Comparison of ENCODE assay signal across 8 mouse cellular contexts in the genomic region with DNA sequence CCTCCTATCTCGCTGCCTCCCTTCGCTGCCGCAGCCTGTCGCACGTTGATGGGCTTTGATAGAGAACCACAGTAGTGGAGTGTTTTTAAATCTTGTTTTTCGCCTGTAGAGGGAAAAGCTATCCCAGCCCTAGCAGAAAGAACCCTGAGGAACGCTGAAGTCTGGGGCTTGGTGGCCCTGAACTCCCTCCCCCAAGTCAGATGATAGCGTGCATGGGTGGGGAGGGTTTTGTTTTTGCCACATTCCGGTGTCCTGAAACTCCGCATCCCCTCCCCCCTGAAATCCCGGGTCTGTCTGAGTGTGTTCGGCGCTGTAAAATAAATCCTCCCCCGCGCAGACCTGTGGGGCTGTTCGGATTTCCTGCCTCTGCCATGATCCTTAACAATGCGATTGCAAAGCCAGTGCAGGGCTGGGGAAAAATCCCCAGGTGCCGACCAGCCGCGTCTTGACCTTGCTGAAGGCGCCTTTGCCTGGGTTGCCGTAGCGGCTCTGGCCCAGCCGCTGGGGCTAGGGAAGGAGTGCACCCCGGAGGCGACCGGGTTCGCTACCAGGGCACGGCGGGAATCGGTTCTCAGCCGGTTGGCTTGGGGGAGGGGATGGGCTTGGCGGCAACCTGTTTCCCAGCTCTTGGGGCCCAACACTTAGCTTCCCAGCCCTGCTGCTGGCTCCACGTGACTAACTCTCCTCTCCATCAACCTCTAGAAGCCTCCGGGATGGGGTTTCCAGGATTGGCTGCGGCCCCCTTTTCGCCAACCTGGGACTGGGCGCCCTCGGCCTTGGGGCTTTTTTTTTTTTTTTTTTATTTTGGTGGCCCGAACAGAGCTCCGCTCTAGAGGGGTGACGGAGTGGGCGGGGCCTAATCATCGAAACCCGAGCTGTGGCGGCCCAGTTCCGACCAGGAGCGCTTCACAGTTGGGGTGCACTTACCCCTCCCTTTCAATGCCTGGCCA. TPM values are rescaled to one million over a fixed set of nuclear protein-coding genes. Genes with fewer than 3 reads are reported as not detected.
A peak's percentile ranks its signal among the peaks of the same experiment; 100 is the strongest.
DNase-seq lines count a peak whose midpoint lies in the region; ATAC-seq and TF ChIP-seq lines count a peak whose summit lies in the region.

No protein-coding gene starts in this region.

- no peak for TF ChIP-seq CTCF in heart, postnatal 0 days (IDR thresholded peaks at IDR 0.05; ENCODE audit: low read depth)
- no peak for TF ChIP-seq CTCF in liver, embryonic 14.5 days (IDR thresholded peaks at IDR 0.05; ENCODE audit: low read depth)

- H3K4me3 ChIP-seq in embryonic facial prominence, embryonic 11.5 days (ENCODE audit: low read depth, low read length), result peak overlapping the region; percentile 61
- H3K4me3 ChIP-seq in heart, postnatal 0 days (ENCODE audit: low read depth, low read length), result peak overlapping the region; percentile 52
- peak overlapping the region; percentile 24 to 32 for H3K4me3 ChIP-seq in liver, embryonic 14.5 days (ENCODE audit: insufficient read depth in 1 of 2, low read depth in 2 of 2, low read length in 2 of 2)
- H3K4me3 ChIP-seq in neural tube, embryonic 12.5 days, result peak overlapping the region; percentile 67

- H3K27ac ChIP-seq in embryonic facial prominence, embryonic 11.5 days (replicated peaks; ENCODE audit: low read depth, low read length), result peak overlapping the region; percentile 87
- H3K27ac ChIP-seq in heart, postnatal 0 days (ENCODE audit: low read depth), result no peak overlapping the region
- H3K27ac ChIP-seq in liver, embryonic 14.5 days, result no peak overlapping the region
- H3K27ac ChIP-seq in neural tube, embryonic 12.5 days, result 0 out of 2 replicates have a peak overlapping the region, but pooled peaks have one; percentile 37

- ATAC-seq in embryonic facial prominence, embryonic 11.5 days (replicated peaks; ENCODE audit: insufficient number of reproducible peaks, low FRiP score, low TSS enrichment, low read depth), result peak; percentile 45
- peak; percentile 32; the same call in 1 of the 2 replicates for ATAC-seq in heart, postnatal 0 days (ENCODE audit: insufficient read depth, low read depth)
- ATAC-seq in liver, embryonic 14.5 days (ENCODE audit: insufficient read depth), result no peak
- ATAC-seq in neural tube, embryonic 12.5 days (ENCODE audit: low FRiP score, low read depth), result peak; percentile 17; the same call in 1 of the 2 replicates

- H3K36me3 ChIP-seq in embryonic facial prominence, embryonic 11.5 days (replicated peaks; ENCODE audit: control insufficient read depth, insufficient read depth, low read depth, low read length), result no peaks in the 10 kb centered on the region
- H3K36me3 ChIP-seq in heart, postnatal 0 days (replicated peaks; ENCODE audit: control insufficient read depth, insufficient read depth, low read length), result no peaks in the 10 kb centered on the region
- no peaks in the 10 kb centered on the region for H3K36me3 ChIP-seq in liver, embryonic 14.5 days (replicated peaks; ENCODE audit: control insufficient read depth, insufficient read depth, low read depth)
- H3K36me3 ChIP-seq in neural tube, embryonic 12.5 days, result no peaks in the 10 kb centered on the region

- no peaks in the 10 kb centered on the region for H3K27me3 ChIP-seq in embryonic facial prominence, embryonic 11.5 days (ENCODE audit: control insufficient read depth, insufficient read depth, low read length)
- H3K27me3 ChIP-seq in heart, postnatal 0 days (ENCODE audit: control insufficient read depth, insufficient read depth, low read length), result peaks cover 55% of the 10 kb centered on the region
- peaks cover 64% of the 10 kb centered on the region for H3K27me3 ChIP-seq in liver, embryonic 14.5 days (ENCODE audit: control insufficient read depth, insufficient read depth, low read length)
- 0 out of 2 replicates have a peak, but pooled peaks cover 15% of the 10 kb centered on the region for H3K27me3 ChIP-seq in neural tube, embryonic 12.5 days (replicated peaks)

- no peak for TF ChIP-seq EP300 in heart, postnatal 0 days (IDR thresholded peaks at IDR 0.05; ENCODE audit: low read depth)
- no peak for TF ChIP-seq EP300 in liver, embryonic 14.5 days (IDR thresholded peaks at IDR 0.05; ENCODE audit: low read depth)

- WGBS in embryonic facial prominence, embryonic 11.5 days, result 0% methylated on average over 48 of the region's 48 CpGs
- under 1% methylated on average over 47 of the region's 48 CpGs for WGBS in heart, postnatal 0 days
- WGBS in liver, embryonic 14.5 days (ENCODE audit: insufficient replicate concordance), result 1% methylated on average over 48 of the region's 48 CpGs
- under 1% methylated on average over 48 of the region's 48 CpGs for WGBS in neural tube, embryonic 12.5 days

- DNase-seq in lung, adult 18-20 months, result peak; percentile 43 to 47
- DNase-seq in lung, postnatal 25 days (ENCODE audit: low spot score), result no peak
- DNase-seq in embryonic facial prominence, embryonic 11.5 days (ENCODE audit: low spot score), result peak; percentile 79
- no peak for DNase-seq in heart, postnatal 0 days (ENCODE audit: low spot score)
- peak; percentile 57 to 71 for DNase-seq in kidney, postnatal 25 days
- DNase-seq in liver, embryonic 14.5 days (ENCODE audit: low read depth in 3 of 3, low spot score in 3 of 3), result no peak
- peak; percentile 43 for DNase-seq in urinary bladder, postnatal 14 days (ENCODE audit: low spot score)

- no peaks in the 10 kb centered on the region for H3K4me1 ChIP-seq in embryonic facial prominence, embryonic 11.5 days (ENCODE audit: control insufficient read depth, insufficient read depth, low read length)
- peaks cover 19% of the 10 kb centered on the region for H3K4me1 ChIP-seq in heart, postnatal 0 days (ENCODE audit: control insufficient read depth, insufficient read depth)
- H3K4me1 ChIP-seq in liver, embryonic 14.5 days (replicated peaks; ENCODE audit: control insufficient read depth in 2 of 2, insufficient read depth in 2 of 2, low read length in 1 of 2), result no peaks in the 10 kb centered on the region
- peaks cover 32% of the 10 kb centered on the region for H3K4me1 ChIP-seq in neural tube, embryonic 12.5 days

- H3K9me3 ChIP-seq in embryonic facial prominence, embryonic 11.5 days (replicated peaks; ENCODE audit: control insufficient read depth, low read length), result no peaks in the 10 kb centered on the region
- no peaks in the 10 kb centered on the region for H3K9me3 ChIP-seq in heart, postnatal 0 days (replicated peaks; ENCODE audit: control insufficient read depth, low read length)
- no peaks in the 10 kb centered on the region for H3K9me3 ChIP-seq in liver, embryonic 14.5 days (ENCODE audit: control insufficient read depth, low read length)
- H3K9me3 ChIP-seq in neural tube, embryonic 12.5 days, result no peaks in the 10 kb centered on the region

- peak overlapping the region; percentile 87 for H3K9ac ChIP-seq in embryonic facial prominence, embryonic 11.5 days (replicated peaks; ENCODE audit: low read length)
- H3K9ac ChIP-seq in heart, postnatal 0 days (replicated peaks; ENCODE audit: low read depth, low read length), result peak overlapping the region; percentile 40
- H3K9ac ChIP-seq in liver, embryonic 14.5 days (replicated peaks), result no peak overlapping the region
- H3K9ac ChIP-seq in neural tube, embryonic 12.5 days, result peak overlapping the region; percentile 83

- peak overlapping the region; percentile 91 for H3K4me2 ChIP-seq in embryonic facial prominence, embryonic 11.5 days (ENCODE audit: low read depth, low read length)
- H3K4me2 ChIP-seq in heart, postnatal 0 days (ENCODE audit: low read depth, low read length), result peak overlapping the region; percentile 85
- H3K4me2 ChIP-seq in liver, embryonic 14.5 days (ENCODE audit: low read depth), result peak overlapping the region; percentile 60
- peak overlapping the region; percentile 96 for H3K4me2 ChIP-seq in neural tube, embryonic 12.5 days (replicated peaks)

RNA-seq across cellular contexts. Expression of a gene that starts 41.8 kb away (rescaled TPM):
- 28.1 and 28.9 TPM in 2 replicates for polyA plus RNA-seq in embryonic facial prominence, embryonic 11.5 days (2014; fragmentation: Nextera tagmentation; extraction: Ambion mirVana)
- 3.9 and 5.9 TPM in 2 replicates for total RNA-seq in heart, postnatal 0 days (2014; rRNA removed; ENCODE audit: low replicate concordance)
- 1.4 and 2.3 TPM in 2 replicates for polyA plus RNA-seq in heart, postnatal 0 days (2015; fragmentation: Nextera tagmentation; extraction: Ambion mirVana)
- 0.11 and 0.13 TPM in 2 replicates for polyA plus RNA-seq in liver, embryonic 14.5 days (2012; rRNA removed)
- 0.16 and 0.28 TPM in 2 replicates for polyA plus RNA-seq in liver, embryonic 14.5 days (2014; fragmentation: Nextera tagmentation; extraction: Ambion mirVana)
- 33.0 and 35.0 TPM in 2 replicates for polyA plus RNA-seq in neural tube, embryonic 12.5 days (2016; fragmentation: Nextera tagmentation; extraction: Ambion mirVana)

Comparison
In these comparisons a context has a peak if more than half of its experiments do, and no peak if none do; other contexts are left out.
1. DNase-seq: peak in lung, adult 18-20 months (2 of 2), embryonic facial prominence, embryonic 11.5 days (single experiment), kidney, postnatal 25 days (2 of 2) and urinary bladder, postnatal 14 days (single experiment); none in lung, postnatal 25 days (single experiment), heart, postnatal 0 days (single experiment) and liver, embryonic 14.5 days (0 of 3).
2. H3K27ac ChIP-seq: peak in embryonic facial prominence, embryonic 11.5 days (single experiment) and neural tube, embryonic 12.5 days (single experiment); none in heart, postnatal 0 days (single experiment) and liver, embryonic 14.5 days (single experiment).
3. Peak in every context shown above with its lines, with median percentiles within 50 percentile points of each other: H3K4me2 ChIP-seq and H3K4me3 ChIP-seq.